In genomic region chr2:33328941-33329340, GRCm38 (mm10) we compare ENCODE assay signal across 9 mouse cellular contexts. TPM values are rescaled to one million over a fixed set of nuclear protein-coding genes. Genes with fewer than 3 reads are reported as not detected.
A peak's percentile ranks its signal among the peaks of the same experiment; 100 is the strongest.
DNase-seq lines count a peak whose midpoint lies in the region; ATAC-seq and TF ChIP-seq lines count a peak whose summit lies in the region.
"Had no signal": no experiment of that assay in that cellular context is flagged by ENCODE, and none has a peak within 500 bp of the region (broad histone marks: within the 10 kb centered on the region; RNA-seq: fewer than 3 reads in every experiment).

No protein-coding gene starts in this region.

- peak; percentile 71 for TF ChIP-seq CTCF in cerebellum, adult 2 months (IDR thresholded peaks at IDR 0.05; ENCODE audit: borderline replicate concordance, insufficient read depth, low read depth, low read length)

- H3K4me1 ChIP-seq in cerebellum, adult 2 months (ENCODE audit: control insufficient read depth, insufficient read depth, low read length) = peaks cover 5% of the 10 kb centered on the region
- peaks cover 3% of the 10 kb centered on the region for H3K4me1 ChIP-seq in midbrain, embryonic 11.5 days (ENCODE audit: control insufficient read depth, insufficient read depth, low read length)
- no peaks in the 10 kb centered on the region for H3K4me1 ChIP-seq in midbrain, embryonic 14.5 days (ENCODE audit: control insufficient read depth, insufficient read depth, low read length)
- H3K4me1 ChIP-seq in liver, embryonic 13.5 days (replicated peaks) = peaks cover 4% of the 10 kb centered on the region; the same call in 1 of the 2 replicates

- no peak overlapping the region for H3K4me3 ChIP-seq in cerebellum, adult 2 months (replicated peaks; ENCODE audit: insufficient read depth, low read depth, low read length)
- no peak overlapping the region for H3K4me3 ChIP-seq in midbrain, embryonic 11.5 days (ENCODE audit: low read depth, low read length)
- H3K4me3 ChIP-seq in midbrain, embryonic 14.5 days (replicated peaks; ENCODE audit: low read depth, low read length) = no peak overlapping the region
- H3K4me3 ChIP-seq in liver, embryonic 13.5 days (replicated peaks) = no peak overlapping the region
- H3K4me3 ChIP-seq: lung, embryonic 15.5 days had no signal

- no peak for ATAC-seq in cerebellum, adult (ENCODE audit: insufficient number of reproducible peaks, low FRiP score, low TSS enrichment)
- ATAC-seq in midbrain, embryonic 11.5 days (ENCODE audit: low FRiP score) = no peak
- ATAC-seq in midbrain, embryonic 14.5 days (ENCODE audit: low FRiP score, low TSS enrichment) = no peak
- peak; percentile 65 for ATAC-seq in liver, embryonic 13.5 days (ENCODE audit: low read depth)

- 91% methylated on average over 1 of the region's 1 CpGs for WGBS in cerebellum, adult 2 months
- 82% methylated on average over 1 of the region's 1 CpGs for WGBS in midbrain, embryonic 11.5 days
- WGBS in midbrain, embryonic 14.5 days = 76% methylated on average over 1 of the region's 1 CpGs
- 48% methylated on average over 1 of the region's 1 CpGs for WGBS in liver, embryonic 13.5 days (ENCODE audit: insufficient replicate concordance)

- H3K9ac ChIP-seq in midbrain, embryonic 11.5 days (ENCODE audit: low read length) = no peak overlapping the region
- H3K9ac ChIP-seq in midbrain, embryonic 14.5 days (replicated peaks; ENCODE audit: low read length) = no peak overlapping the region
- no peak overlapping the region for H3K9ac ChIP-seq in liver, embryonic 13.5 days
- H3K9ac ChIP-seq: lung, embryonic 15.5 days had no signal

- H3K27ac ChIP-seq in cerebellum, adult 2 months (ENCODE audit: insufficient read depth, low read length) = no peak overlapping the region
- H3K27ac ChIP-seq in midbrain, embryonic 11.5 days (ENCODE audit: low read depth, low read length) = no peak overlapping the region
- no peak overlapping the region for H3K27ac ChIP-seq in midbrain, embryonic 14.5 days (replicated peaks; ENCODE audit: low read depth, low read length)
- H3K27ac ChIP-seq in liver, embryonic 13.5 days = no peak overlapping the region
- H3K27ac ChIP-seq: lung, embryonic 15.5 days had no signal

- no peak overlapping the region for H3K4me2 ChIP-seq in midbrain, embryonic 11.5 days
- no peak overlapping the region for H3K4me2 ChIP-seq in midbrain, embryonic 14.5 days (ENCODE audit: low read length)
- no peak overlapping the region for H3K4me2 ChIP-seq in liver, embryonic 13.5 days
- H3K4me2 ChIP-seq: lung, embryonic 15.5 days had no signal

- no peaks in the 10 kb centered on the region for H3K36me3 ChIP-seq in midbrain, embryonic 11.5 days (ENCODE audit: control insufficient read depth, insufficient read depth, low read length)
- H3K36me3 ChIP-seq in midbrain, embryonic 14.5 days (ENCODE audit: control insufficient read depth, insufficient read depth, low read length) = peaks cover 4% of the 10 kb centered on the region; the same call in 1 of the 2 replicates
- no peaks in the 10 kb centered on the region for H3K36me3 ChIP-seq in liver, embryonic 13.5 days
- H3K36me3 ChIP-seq: lung, embryonic 15.5 days had no signal

- no peaks in the 10 kb centered on the region for H3K27me3 ChIP-seq in cerebellum, adult 2 months (ENCODE audit: control insufficient read depth, insufficient read depth, low read length)
- H3K27me3 ChIP-seq in midbrain, embryonic 11.5 days (ENCODE audit: control insufficient read depth, insufficient read depth, low read length) = peaks cover 5% of the 10 kb centered on the region
- no peaks in the 10 kb centered on the region for H3K27me3 ChIP-seq in midbrain, embryonic 14.5 days (ENCODE audit: control insufficient read depth, insufficient read depth, low read length)
- H3K27me3 ChIP-seq in liver, embryonic 13.5 days = no peaks in the 10 kb centered on the region
- H3K27me3 ChIP-seq: lung, embryonic 15.5 days had no signal

- peak in 1 of 2 experiments; percentile 59 for DNase-seq in cerebellum, adult 2 months
- peak; percentile 90 for DNase-seq in midbrain, embryonic 11.5 days (ENCODE audit: low spot score, missing footprints)
- no peak for DNase-seq in midbrain, embryonic 14.5 days
- DNase-seq in embryo, embryonic 10.5 days (ENCODE audit: low spot score) = peak; percentile 62
- DNase-seq in liver, embryonic 13.5 days = peak; percentile 39
- DNase-seq in spleen, postnatal 4 days (ENCODE audit: low spot score in 2 of 2) = peak; percentile 53 to 77
- no peak for DNase-seq in layer of hippocampus, adult 11-12 months (ENCODE audit: low spot score)

- no peaks in the 10 kb centered on the region for H3K9me3 ChIP-seq in midbrain, embryonic 11.5 days (ENCODE audit: control insufficient read depth, low read length)
- H3K9me3 ChIP-seq in midbrain, embryonic 14.5 days (ENCODE audit: control insufficient read depth, low read length) = no peaks in the 10 kb centered on the region
- H3K9me3 ChIP-seq in liver, embryonic 13.5 days (replicated peaks) = no peaks in the 10 kb centered on the region
- H3K9me3 ChIP-seq: lung, embryonic 15.5 days had no signal

- no peak for TF ChIP-seq POLR2A in cerebellum, adult 2 months (IDR thresholded peaks at IDR 0.05; ENCODE audit: borderline replicate concordance, insufficient read depth, low read length)

RNA-seq across cellular contexts. Expression of gene Ralgps1, which starts 42.3 kb away (rescaled TPM):
- polyA plus RNA-seq in cerebellum, adult 2 months (2012; rRNA removed) = 48.7 and 52.4 TPM in 2 replicates
- polyA plus RNA-seq in midbrain, embryonic 11.5 days (2014; fragmentation: Nextera tagmentation; extraction: Ambion mirVana) = 13.5 and 13.8 TPM in 2 replicates
- polyA plus RNA-seq in midbrain, embryonic 14.5 days (2014; fragmentation: Nextera tagmentation; extraction: Ambion mirVana) = 41.1 and 58.8 TPM in 2 replicates
- polyA plus RNA-seq in liver, embryonic 13.5 days (2015; fragmentation: Nextera tagmentation; extraction: Ambion mirVana) = 0.63 TPM in 2 replicates

Comparison
In these comparisons a context has a peak if more than half of its experiments do, and no peak if none do; other contexts are left out.
1. DNase-seq: peak in midbrain, embryonic 11.5 days (single experiment), embryo, embryonic 10.5 days (single experiment), liver, embryonic 13.5 days (single experiment) and spleen, postnatal 4 days (2 of 2); none in midbrain, embryonic 14.5 days (single experiment) and layer of hippocampus, adult 11-12 months (single experiment).